Mouse (Mus musculus): ENCODE results near the gene Gpatch2. TPM values are rescaled to one million over a fixed set of nuclear protein-coding genes. Genes with fewer than 3 reads are reported as not detected.

Gene Gpatch2
- total RNA-seq, 1 experiment from 2014 or later: 33.6 TPM

DNA sequence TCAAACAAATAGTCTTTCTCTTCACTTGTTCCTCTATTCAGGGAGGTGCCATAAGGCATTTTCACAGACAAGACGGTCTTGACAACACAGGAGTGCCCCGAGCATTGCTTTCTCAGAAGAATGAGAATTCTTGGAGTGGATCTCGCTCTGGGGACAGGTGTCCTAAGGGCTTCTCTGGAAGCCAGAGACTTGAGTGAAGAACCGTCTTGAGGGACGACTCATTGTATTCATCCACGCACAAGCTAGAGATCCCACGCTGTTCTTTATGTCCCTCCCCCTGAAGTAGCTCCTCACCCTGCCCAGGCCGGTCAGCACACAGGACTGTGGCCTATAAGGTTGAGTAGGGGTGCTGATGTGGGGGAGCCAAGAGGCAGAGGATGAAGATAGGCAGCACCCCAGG lies 141.6 kb downstream of the Gpatch2 start:
- ATAC-seq (replicated peaks; ENCODE audit: low read depth, poor library complexity, severe bottlenecking): no peak

DNA sequence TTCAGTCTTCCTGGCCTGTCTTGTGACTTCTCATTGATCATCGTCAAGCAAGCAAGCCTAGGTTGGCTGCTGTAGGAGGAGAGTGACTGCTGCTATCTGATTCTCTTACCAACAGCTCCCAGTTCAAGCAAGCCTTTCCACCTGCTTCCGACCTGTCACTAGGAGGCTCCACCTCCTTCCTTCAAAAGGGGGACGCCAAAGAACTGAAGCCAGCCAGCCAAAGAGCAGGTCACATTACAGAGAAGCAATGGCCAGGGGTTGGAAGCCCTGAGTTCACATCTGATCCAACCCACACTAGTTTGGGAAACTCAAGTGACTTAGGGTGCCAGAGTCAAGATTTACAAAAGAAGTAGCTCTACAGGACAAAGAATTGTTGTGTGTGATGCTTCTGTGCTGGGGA lies 144.9 kb downstream of the Gpatch2 start:
- ATAC-seq (replicated peaks; ENCODE audit: low read depth, poor library complexity, severe bottlenecking): no peak

DNA sequence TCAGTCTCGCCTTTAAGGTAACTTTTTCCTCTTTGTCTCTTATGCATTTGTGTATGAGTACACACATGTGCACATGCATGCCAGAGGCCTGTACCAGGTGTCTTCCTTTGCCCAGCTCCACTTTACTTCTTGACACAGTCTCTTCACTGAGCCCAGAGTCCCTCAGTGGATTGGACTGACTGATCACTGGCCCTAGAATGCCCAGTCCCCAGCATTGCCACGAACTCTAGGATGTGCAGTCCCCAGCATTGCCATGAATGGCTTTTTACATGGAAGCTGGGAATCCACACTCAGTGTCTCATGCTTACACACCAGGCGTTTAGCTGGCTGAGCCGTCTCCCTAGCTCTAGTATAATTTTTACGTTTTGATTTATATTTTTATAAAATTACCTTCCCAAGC lies 147.2 kb downstream of the Gpatch2 start:
- ATAC-seq (replicated peaks; ENCODE audit: low read depth, poor library complexity, severe bottlenecking): no peak

DNA sequence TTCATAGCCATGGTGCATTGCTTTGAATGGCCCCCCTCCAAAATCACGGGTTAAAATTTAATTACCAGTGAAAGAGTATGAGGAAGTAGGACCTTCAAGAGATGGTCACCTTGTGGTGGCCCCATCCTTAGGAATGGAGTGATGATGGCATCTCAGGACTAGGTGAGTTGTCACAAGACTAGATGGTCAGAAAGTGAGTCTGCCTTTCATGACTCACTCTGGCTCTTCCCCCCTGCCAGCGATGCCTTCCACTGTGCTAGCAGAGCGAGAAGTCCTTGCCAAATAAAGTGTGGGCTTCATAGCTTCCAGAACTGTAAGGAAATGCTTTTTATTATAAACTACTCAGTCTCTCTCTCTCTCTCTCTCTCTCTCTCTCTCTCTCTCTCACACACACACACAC lies 150.1 kb downstream of the Gpatch2 start:
- no peak for ATAC-seq (replicated peaks; ENCODE audit: low read depth, poor library complexity, severe bottlenecking)

DNA sequence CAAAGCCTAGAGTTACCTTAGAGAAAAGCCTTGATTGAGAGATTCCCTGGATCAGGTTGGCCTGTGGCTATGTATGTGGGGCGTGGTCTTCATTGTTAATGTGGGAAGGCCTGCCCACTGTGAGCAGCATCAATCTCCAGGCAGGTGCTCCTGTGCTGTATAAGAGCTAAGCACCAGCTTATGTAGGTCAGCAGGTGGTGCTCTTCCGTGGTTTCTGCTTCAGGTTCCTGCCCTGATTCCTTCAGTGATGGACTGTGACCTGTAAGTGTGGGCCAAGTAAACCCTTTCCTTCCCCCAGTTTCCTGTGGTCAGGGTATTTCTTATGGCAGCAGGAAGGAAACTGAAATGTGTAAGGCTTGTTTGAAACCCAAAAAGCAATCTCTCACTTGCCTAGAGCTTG lies 151.5 kb downstream of the Gpatch2 start:
- peak; percentile 50; the same call in 1 of the 2 replicates for ATAC-seq (replicated peaks; ENCODE audit: low read depth, poor library complexity, severe bottlenecking)

DNA sequence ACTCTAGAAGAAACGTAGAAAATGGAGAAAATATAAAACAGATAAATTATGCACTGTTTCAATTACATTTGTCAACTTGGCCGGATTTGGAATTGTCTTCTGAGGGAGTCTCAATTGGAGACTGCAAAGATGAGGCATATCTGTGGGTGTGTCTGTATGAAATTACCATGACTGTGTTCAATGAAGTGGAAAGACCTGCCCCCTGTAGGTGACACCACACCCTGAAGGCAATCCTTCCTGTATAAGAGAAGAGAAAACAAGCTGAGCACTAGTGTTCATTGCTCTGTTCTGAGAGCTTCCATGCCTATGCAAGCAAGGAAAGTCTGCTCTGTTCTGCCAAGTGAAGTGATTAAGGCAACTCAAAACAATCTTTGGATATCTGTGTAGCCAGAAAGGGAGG lies 153.7 kb downstream of the Gpatch2 start:
- no peak for ATAC-seq (replicated peaks; ENCODE audit: low read depth, poor library complexity, severe bottlenecking)

DNA sequence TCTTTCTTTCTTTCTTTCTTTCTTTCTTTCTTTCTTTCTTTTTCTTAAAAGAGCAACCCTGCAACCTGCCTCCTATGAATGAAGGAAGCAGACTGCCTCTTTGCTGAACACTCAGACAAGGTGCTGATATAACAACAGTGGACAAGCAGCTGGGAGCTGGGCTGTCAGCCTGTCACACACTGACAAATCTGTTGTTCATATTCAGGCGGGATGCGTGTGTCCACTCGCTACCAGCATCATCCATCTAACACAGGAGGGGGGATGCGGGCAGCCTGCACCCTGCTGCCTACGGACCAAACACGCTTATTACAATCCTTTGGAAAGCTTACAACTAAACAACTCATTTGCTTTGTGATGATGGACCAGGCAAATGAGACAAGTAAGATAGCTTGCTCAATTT lies 158.2 kb downstream of the Gpatch2 start:
- no peak for ATAC-seq (replicated peaks; ENCODE audit: low read depth, poor library complexity, severe bottlenecking)

DNA sequence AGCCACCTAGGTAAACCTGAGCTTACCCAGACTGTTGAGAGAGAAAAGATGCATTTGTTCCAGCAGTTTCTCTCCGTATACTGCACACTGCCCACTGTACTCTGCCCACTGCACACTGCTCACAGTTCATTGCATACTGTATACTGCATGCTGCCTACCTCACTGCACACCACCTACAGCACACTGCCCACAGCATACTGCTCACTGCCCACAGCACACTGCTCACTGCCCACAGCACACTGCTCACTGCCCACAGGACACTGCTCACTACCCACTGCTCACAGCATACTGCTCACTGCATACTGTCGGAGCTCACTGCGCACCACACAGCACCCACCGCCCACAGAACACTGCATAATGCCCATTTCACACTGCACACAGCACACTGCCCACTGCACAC lies 159.1 kb downstream of the Gpatch2 start:
- ATAC-seq (replicated peaks; ENCODE audit: low read depth, poor library complexity, severe bottlenecking): no peak

DNA sequence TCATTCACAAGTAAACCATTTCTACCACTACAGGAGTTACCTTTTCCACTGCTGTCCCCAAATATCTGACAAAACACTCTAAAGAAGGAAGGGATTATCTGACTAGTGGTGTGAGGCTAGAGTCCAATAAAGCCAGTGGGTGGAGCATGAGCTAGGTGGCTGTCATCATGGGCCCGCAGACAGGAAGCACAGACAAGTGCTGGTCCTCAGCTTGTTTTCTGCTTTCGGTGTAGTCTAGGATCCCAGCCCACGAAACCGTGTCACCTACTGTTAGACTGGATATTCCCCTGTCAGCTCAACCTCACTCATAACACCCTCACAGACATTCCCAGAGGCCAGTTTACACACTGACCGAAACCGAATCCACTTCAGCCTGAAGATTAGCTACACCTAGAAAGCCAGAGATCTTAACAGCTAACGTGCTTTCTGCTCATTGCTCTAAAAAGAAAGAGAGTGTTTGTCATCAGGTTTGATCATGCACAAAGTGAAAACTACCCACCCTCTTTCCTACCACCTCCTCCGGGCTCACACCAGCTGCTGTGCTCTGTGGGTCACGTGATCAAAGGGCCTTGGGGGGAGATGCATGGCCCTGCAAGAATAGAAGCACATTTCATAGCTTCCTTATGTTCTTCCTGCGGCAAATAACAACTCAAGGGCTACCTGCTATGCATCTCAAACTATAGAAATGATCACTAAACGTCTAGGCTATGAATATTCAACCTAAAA lies 161.8 kb downstream of the Gpatch2 start:
- peak; percentile 90 for ATAC-seq (replicated peaks; ENCODE audit: low read depth, poor library complexity, severe bottlenecking)

DNA sequence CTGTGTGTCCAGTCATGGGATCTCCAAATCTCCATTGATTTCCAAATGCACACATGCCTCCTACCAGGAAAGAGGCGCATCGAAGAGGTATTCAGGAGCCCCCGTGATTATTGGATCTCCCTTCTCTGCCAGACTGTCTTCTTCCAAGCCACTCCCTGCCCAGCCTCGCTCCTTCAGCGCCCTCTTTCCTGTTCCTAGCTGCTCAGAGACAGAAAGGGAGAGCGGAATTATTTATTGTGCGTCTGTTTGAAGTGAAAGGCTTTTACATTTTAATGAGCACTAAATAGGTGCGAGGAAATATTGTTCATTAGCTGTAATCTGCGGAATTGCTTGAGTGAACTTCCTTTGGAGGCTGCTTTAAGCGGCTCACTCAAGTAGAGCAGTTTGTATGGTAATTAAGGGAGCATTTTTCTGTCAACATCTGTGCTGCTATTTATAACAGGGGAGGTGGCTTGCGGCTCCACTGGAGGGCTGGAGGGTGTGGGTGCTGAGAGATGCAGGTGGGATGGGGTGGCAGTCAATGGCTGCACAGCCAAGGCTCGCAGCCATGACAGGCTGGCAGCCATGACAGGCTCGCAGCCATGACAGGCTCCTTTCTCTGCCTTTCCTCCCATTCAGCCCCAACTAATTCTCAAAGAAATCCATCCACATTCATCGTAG lies 162.7 kb downstream of the Gpatch2 start:
- no peak for ATAC-seq (replicated peaks; ENCODE audit: low read depth, poor library complexity, severe bottlenecking)

DNA sequence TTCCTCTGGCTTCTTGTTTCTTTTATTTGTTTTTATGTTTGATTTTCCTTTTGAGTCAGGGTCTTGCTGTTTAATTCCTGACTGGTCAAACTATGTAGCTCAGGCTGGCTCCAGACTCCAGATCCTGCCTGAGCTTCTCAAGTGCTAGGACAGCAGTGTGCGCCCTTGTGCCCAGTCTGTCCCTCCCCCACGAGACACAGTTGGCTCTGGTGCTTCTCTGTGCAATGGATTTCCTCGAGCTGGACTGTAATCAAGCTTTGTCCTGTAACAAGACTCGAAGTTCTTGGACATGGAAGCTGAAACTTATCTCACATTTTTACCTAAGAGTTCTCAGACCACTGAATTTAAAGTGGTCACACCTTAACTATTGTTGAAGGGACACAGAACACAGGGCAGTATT lies 174.2 kb downstream of the Gpatch2 start:
- no peak for ATAC-seq (replicated peaks; ENCODE audit: low read depth, poor library complexity, severe bottlenecking)

DNA sequence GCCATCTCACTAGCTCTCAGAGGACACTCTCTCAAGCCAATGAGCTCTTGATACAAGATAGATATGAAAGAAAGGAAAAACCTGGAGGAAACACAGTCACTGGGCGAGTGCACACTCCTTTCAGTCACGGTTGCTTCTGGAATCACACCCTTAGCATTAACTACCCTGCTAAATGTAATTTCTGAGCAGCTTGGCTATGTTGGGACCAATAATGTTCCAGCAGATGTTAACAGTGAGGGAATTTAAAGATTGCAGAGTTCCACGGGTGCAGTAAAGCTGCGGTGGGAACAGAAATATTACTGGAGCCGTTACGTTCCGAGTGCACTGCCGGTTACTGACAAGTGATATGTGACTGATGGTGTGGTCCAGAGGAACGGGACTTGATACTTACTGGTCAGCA lies 185.5 kb downstream of the Gpatch2 start:
- no peak for ATAC-seq (replicated peaks; ENCODE audit: low read depth, poor library complexity, severe bottlenecking)

Other genes with a start within 250 kb of the Gpatch2 start
- not detected in 2 replicates for gene D1Pas1, start 248.1 kb upstream of the Gpatch2 start, total RNA-seq (2017)
- gene Spata17, start within 50 bp of the Gpatch2 start, total RNA-seq (2017): 0.64 TPM in 1 of 2 replicates, not detected in the other

Measured in common myeloid progenitor, adult 5-6 weeks (primary cell).